Mouse (Mus musculus): ENCODE results near the gene Cenpa. TPM values are rescaled to one million over a fixed set of nuclear protein-coding genes. Genes with fewer than 3 reads are reported as not detected.

Gene Cenpa
- polyA plus RNA-seq, 1 experiment = 161 TPM

DNA sequence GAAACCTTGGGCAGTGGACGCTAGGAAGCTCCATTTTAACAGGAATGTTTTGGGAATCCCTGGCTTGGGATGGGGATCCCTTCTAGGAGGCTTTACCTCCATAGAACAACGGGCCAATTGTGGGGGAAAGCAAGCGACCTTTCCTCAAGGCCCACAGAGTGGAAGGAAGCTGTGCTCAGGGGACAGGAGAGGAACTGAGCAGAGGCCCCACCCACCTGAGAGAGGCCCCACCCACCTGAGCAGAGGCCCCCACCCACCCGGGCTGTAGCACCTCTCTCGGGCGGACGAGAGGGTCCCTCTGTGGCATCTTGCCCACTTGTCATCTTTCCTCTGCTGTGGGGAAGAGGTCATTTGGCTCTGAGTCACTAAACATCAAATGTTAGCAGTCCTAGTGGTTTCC is 29.6 kb upstream of the Cenpa start:
- WGBS = 39% methylated on average over 7 of the region's 7 CpGs
- no peak overlapping the region for H3K4me3 ChIP-seq (ENCODE audit: control insufficient read depth, insufficient read depth, low read length)
- no peak for TF ChIP-seq CTCF (IDR thresholded peaks at IDR 0.05; ENCODE audit: borderline replicate concordance, control insufficient read depth, extremely low read depth, insufficient read depth, low read length, poor library complexity)
- no peak for TF ChIP-seq POLR2A (IDR thresholded peaks at IDR 0.05; ENCODE audit: control insufficient read depth, extremely low read depth, insufficient read depth, low read length, poor library complexity)
- no peak overlapping the region for H3K27ac ChIP-seq (ENCODE audit: control insufficient read depth, insufficient read depth, low read length)
- no peaks in the 10 kb centered on the region for H3K4me1 ChIP-seq (replicated peaks; ENCODE audit: control insufficient read depth, insufficient read depth, low read length)
- DNase-seq = no peak
- H3K36me3 ChIP-seq (ENCODE audit: control insufficient read depth, insufficient read depth, low read length) = no peaks in the 10 kb centered on the region
- H3K27me3 ChIP-seq (ENCODE audit: control insufficient read depth, insufficient read depth, low read length) = no peaks in the 10 kb centered on the region

DNA sequence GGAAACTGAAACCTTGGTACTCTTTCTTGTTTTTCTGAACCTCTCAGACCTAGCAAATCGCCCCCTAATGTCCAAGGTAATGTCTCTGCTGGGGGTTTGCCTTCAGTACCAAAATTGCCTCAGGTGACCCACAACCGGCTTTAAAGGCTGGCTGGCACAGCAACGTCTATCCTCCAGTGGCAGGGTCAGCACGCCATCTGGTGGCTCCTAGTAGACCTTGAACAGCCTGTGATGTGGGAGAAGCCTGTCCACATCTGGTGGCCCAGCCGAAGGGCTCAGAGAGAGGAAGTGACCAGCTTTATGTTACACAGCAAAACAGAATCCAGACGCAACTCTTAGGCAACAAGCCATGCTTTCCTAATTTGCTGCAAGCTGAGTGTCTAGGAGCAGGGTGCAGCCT is 28.5 kb upstream of the Cenpa start:
- no peak overlapping the region for H3K4me3 ChIP-seq (ENCODE audit: control insufficient read depth, insufficient read depth, low read length)
- 5% methylated on average over 6 of the region's 6 CpGs for WGBS
- TF ChIP-seq POLR2A (IDR thresholded peaks at IDR 0.05; ENCODE audit: control insufficient read depth, extremely low read depth, insufficient read depth, low read length, poor library complexity) = no peak
- no peak for TF ChIP-seq CTCF (IDR thresholded peaks at IDR 0.05; ENCODE audit: borderline replicate concordance, control insufficient read depth, extremely low read depth, insufficient read depth, low read length, poor library complexity)
- peak; percentile 46 for DNase-seq
- no peaks in the 10 kb centered on the region for H3K4me1 ChIP-seq (replicated peaks; ENCODE audit: control insufficient read depth, insufficient read depth, low read length)
- H3K27ac ChIP-seq (ENCODE audit: control insufficient read depth, insufficient read depth, low read length) = no peak overlapping the region
- no peaks in the 10 kb centered on the region for H3K27me3 ChIP-seq (ENCODE audit: control insufficient read depth, insufficient read depth, low read length)
- H3K36me3 ChIP-seq (ENCODE audit: control insufficient read depth, insufficient read depth, low read length) = no peaks in the 10 kb centered on the region

DNA sequence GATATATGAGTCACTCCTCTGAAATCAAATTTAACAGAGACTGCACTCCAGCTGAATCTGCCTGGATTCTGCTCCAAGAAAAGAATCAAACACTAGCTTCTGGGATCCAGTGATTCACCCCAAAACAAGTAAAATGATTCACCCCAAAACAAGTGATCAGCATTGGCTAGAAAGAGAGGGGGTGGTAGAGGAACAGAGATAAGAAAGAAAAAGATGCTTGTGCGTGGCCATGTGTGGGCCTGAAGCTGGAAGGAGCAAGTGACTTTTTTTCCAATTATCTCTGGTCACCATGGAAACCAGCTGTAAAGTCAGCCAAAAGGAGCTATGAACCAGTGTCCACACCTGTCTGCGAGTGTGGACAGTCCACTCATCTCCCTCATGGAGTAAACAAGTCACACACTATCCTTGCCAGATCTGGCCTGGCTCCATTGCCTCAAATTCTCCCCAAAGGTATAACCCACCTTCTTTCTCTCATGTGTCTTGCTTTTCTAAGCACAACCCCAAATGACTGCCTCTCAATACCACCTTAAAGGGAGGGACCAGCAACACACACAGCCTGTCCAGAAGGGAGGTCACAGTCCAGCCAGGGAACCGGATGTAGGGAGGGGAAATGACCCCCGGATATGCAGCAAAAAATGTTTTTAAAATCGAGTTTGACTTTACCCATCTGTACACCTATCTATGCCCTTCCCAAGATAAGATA is 22.9 kb upstream of the Cenpa start:
- TF ChIP-seq POLR2A (IDR thresholded peaks at IDR 0.05; ENCODE audit: control insufficient read depth, extremely low read depth, insufficient read depth, low read length, poor library complexity) (no peak), CTCF (IDR thresholded peaks at IDR 0.05; ENCODE audit: borderline replicate concordance, control insufficient read depth, extremely low read depth, insufficient read depth, low read length, poor library complexity) (no peak)
- 76% methylated on average over 5 of the region's 5 CpGs for WGBS
- Histone ChIP-seq H3K4me1 (replicated peaks; ENCODE audit: control insufficient read depth, insufficient read depth, low read length) (peaks cover 6% of the 10 kb centered on the region), H3K27ac (ENCODE audit: control insufficient read depth, insufficient read depth, low read length) (no peak overlapping the region), H3K4me3 (ENCODE audit: control insufficient read depth, insufficient read depth, low read length) (no peak overlapping the region), H3K27me3 (ENCODE audit: control insufficient read depth, insufficient read depth, low read length) (no peaks in the 10 kb centered on the region), H3K36me3 (ENCODE audit: control insufficient read depth, insufficient read depth, low read length) (no peaks in the 10 kb centered on the region)
- DNase-seq = no peak

DNA sequence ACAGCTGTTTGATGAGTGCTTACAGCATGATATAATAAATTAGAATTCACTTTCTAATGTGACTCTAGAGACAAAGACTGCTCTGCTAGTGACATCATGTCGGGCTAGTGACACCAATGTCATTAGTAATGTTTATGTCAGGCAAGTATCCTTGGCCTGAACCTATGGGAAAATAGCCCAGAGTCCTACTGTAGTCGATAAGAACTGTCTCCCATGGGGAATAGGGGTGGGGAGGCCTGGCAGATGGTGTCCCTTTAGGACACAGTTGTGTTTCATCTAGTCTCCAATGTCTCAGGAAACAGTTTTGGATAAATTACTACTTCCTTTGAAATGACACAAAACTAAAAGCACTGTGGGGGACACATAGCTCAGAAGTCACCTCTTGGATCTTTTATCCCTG is 20.5 kb upstream of the Cenpa start:
- 88% methylated on average over 2 of the region's 2 CpGs for WGBS
- H3K36me3 ChIP-seq (ENCODE audit: control insufficient read depth, insufficient read depth, low read length) = no peaks in the 10 kb centered on the region
- H3K4me3 ChIP-seq (ENCODE audit: control insufficient read depth, insufficient read depth, low read length) = no peak overlapping the region
- H3K4me1 ChIP-seq (replicated peaks; ENCODE audit: control insufficient read depth, insufficient read depth, low read length) = peaks cover 12% of the 10 kb centered on the region
- H3K27ac ChIP-seq (ENCODE audit: control insufficient read depth, insufficient read depth, low read length) = no peak overlapping the region
- H3K27me3 ChIP-seq (ENCODE audit: control insufficient read depth, insufficient read depth, low read length) = no peaks in the 10 kb centered on the region
- DNase-seq = no peak
- TF ChIP-seq POLR2A (IDR thresholded peaks at IDR 0.05; ENCODE audit: control insufficient read depth, extremely low read depth, insufficient read depth, low read length, poor library complexity) = no peak
- no peak for TF ChIP-seq CTCF (IDR thresholded peaks at IDR 0.05; ENCODE audit: borderline replicate concordance, control insufficient read depth, extremely low read depth, insufficient read depth, low read length, poor library complexity)

DNA sequence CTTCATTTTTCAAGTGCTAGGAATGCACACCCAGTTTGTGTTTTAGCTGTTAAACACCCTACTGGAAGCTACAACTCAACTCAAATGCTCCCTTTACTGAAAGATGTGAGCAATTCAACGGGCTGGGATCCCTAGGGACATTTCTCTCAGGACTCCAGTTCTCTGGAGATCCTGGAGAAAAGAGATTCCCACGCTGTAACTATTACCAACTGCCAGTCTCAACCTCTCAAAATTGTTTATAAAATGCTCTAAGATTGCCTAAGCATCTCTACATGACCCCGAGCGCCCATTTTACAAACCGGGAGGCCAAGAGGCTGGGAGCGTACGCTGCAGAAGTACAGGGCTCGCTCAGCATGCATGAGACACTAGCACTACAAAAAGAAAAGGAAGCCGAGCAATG is 19.2 kb upstream of the Cenpa start:
- no peak for TF ChIP-seq CTCF (IDR thresholded peaks at IDR 0.05; ENCODE audit: borderline replicate concordance, control insufficient read depth, extremely low read depth, insufficient read depth, low read length, poor library complexity)
- 22% methylated on average over 9 of the region's 9 CpGs for WGBS
- peak overlapping the region; percentile 76 for H3K4me3 ChIP-seq (ENCODE audit: control insufficient read depth, insufficient read depth, low read length)
- H3K27me3 ChIP-seq (ENCODE audit: control insufficient read depth, insufficient read depth, low read length) = no peaks in the 10 kb centered on the region
- no peak for DNase-seq
- H3K36me3 ChIP-seq (ENCODE audit: control insufficient read depth, insufficient read depth, low read length) = no peaks in the 10 kb centered on the region
- H3K27ac ChIP-seq (ENCODE audit: control insufficient read depth, insufficient read depth, low read length) = no peak overlapping the region
- H3K4me1 ChIP-seq (replicated peaks; ENCODE audit: control insufficient read depth, insufficient read depth, low read length) = peaks cover 12% of the 10 kb centered on the region

DNA sequence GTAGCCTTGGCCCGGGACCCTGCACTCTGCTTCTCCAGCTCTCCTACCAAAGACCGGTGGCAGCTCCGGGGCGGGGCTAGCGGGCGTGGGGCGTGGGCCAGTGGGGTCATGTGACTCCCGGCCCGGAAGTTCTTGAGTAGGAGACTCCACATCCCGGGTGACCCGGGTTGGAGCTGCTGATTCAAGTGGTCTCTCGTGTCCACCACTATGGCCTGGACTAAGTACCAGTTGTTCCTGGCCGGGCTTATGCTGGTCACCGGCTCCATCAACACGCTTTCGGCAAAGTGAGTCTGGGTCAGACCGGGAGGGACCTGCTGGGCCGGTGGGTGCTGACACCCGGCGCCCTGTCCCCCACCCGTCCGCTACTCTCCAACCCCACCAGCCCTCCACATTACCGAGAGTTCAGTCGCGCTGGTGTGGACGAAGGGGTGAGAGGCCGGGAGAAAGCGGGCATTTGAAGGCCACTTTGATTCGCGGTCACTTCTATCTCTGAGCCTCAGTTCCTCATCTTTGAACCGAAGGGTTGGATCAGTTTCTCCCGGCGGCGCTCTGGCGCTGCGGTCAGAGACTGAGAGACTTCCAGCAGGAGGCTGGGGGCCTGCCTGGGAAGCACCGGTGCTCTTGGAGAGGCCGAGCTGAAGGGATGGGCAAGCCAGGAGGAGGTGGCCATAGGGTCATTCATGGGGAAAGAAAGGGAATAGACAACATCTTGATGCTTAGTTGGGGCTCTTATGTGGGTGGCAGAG is 18.6 kb upstream of the Cenpa start, which contains the start of gene Slc35f6:
Gene Slc35f6, plus strand, starts transcription at position 119 of the 746 bp plus-strand sequence.
- TF ChIP-seq CTCF (IDR thresholded peaks at IDR 0.05; ENCODE audit: borderline replicate concordance, control insufficient read depth, extremely low read depth, insufficient read depth, low read length, poor library complexity) (no peak), POLR2A (IDR thresholded peaks at IDR 0.05; ENCODE audit: control insufficient read depth, extremely low read depth, insufficient read depth, low read length, poor library complexity) (peak; percentile 45; the same call in 1 of the 2 replicates)
- DNase-seq = peak; percentile 97
- H3K4me1 ChIP-seq (replicated peaks; ENCODE audit: control insufficient read depth, insufficient read depth, low read length) = peaks cover 12% of the 10 kb centered on the region
- under 1% methylated on average over 38 of the region's 38 CpGs for WGBS
- no peaks in the 10 kb centered on the region for H3K27me3 ChIP-seq (ENCODE audit: control insufficient read depth, insufficient read depth, low read length)
- no peak within 1 kb of the TSS for H3K27ac ChIP-seq (ENCODE audit: control insufficient read depth, insufficient read depth, low read length)
- H3K4me3 ChIP-seq (ENCODE audit: control insufficient read depth, insufficient read depth, low read length) = peak within 1 kb of the TSS; percentile 76
- no peaks in the 10 kb centered on the region for H3K36me3 ChIP-seq (ENCODE audit: control insufficient read depth, insufficient read depth, low read length)

Measured in thymus, adult 2 months (tissue).